Mouse (Mus musculus): Measurements from ENCODE around the gene 4930578G10Rik. TPM values are rescaled to one million over a fixed set of nuclear protein-coding genes. Genes with fewer than 3 reads are reported as not detected.

The 4930578G10Rik gene
- polyA plus RNA-seq, 1 experiment from 2014 or later: not detected

DNA sequence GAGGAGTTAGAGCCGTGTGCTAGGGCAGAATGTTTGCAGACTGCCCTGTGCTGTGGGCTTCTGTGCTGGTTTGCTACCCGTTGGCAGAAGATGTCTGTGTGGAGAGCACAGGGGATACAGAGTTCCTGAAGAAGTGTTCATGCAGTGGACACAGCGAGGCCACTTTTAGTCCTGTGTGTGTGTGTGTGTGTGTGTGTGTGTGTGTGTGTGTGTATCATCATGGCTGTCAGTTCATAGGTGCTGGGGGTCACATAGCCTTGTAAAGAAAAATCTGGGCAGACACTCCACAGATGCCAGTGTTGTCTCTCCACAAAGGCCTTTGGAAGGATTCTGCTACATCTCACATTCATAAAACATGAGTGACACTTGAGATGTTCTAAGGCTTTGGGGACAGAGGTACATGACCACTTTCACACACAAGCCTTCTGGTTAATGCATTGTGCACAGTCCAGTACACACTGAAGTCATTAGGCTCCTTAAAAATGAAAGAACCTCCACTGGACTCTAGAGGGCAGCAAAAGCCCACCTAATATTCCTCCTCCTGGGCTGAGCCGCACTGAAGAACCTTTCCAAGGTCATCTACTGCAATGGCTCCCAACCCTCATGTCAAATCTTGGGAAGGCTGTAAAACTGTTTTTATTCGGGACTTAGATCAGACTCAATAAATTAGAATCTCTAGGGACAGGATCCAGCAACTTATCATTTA, 141.4 kb downstream of the 4930578G10Rik start:
- Histone ChIP-seq H3K9me3 (ENCODE audit: low read length) (no peaks in the 10 kb centered on the region), H3K36me3 (ENCODE audit: insufficient read depth, low read length) (no peaks in the 10 kb centered on the region), H3K27ac (ENCODE audit: low read length) (no peak overlapping the region), H3K4me2 (replicated peaks; ENCODE audit: low read depth, low read length) (no peak overlapping the region), H3K4me1 (ENCODE audit: insufficient read depth, low read depth, low read length) (no peaks in the 10 kb centered on the region), H3K9ac (replicated peaks; ENCODE audit: low read depth) (no peak overlapping the region), H3K4me3 (ENCODE audit: low read depth, low read length) (no peak overlapping the region), H3K27me3 (replicated peaks; ENCODE audit: insufficient read depth, low read length) (no peaks in the 10 kb centered on the region)
- DNase-seq (ENCODE audit: low spot score): peak; percentile 86
- peak; percentile 80 for ATAC-seq
- TF ChIP-seq EP300 (IDR thresholded peaks at IDR 0.05): no peak
- TF ChIP-seq CTCF (IDR thresholded peaks at IDR 0.05): peak; percentile 80
- WGBS: 23% methylated on average over 5 of the region's 5 CpGs

DNA sequence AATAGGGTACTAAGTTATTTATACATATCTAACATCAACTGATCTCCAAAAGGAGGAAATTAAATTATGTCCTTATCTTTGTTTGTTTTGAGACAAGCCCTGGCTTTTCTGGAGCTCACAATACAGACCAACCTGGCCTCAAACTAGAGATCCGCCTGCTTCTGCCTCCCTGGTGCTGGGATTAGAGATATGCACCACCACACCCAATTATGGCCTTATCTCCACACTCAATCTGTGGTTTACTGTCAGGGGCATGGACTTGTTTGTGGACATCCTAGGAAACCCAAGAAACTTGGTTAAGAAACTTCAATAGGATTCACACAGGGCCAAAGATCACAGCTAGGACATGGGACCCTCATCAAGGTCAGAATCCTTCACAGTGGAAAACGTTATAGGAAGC, 142.3 kb downstream of the 4930578G10Rik start:
- H3K9me3 ChIP-seq (ENCODE audit: low read length): no peaks in the 10 kb centered on the region
- no peak overlapping the region for H3K27ac ChIP-seq (ENCODE audit: low read length)
- no peak for DNase-seq (ENCODE audit: low spot score)
- no peak overlapping the region for H3K9ac ChIP-seq (replicated peaks; ENCODE audit: low read depth)
- H3K4me1 ChIP-seq (ENCODE audit: insufficient read depth, low read depth, low read length): no peaks in the 10 kb centered on the region
- H3K36me3 ChIP-seq (ENCODE audit: insufficient read depth, low read length): no peaks in the 10 kb centered on the region
- ATAC-seq: no peak
- H3K27me3 ChIP-seq (replicated peaks; ENCODE audit: insufficient read depth, low read length): no peaks in the 10 kb centered on the region
- no peak overlapping the region for H3K4me2 ChIP-seq (replicated peaks; ENCODE audit: low read depth, low read length)
- TF ChIP-seq EP300 (IDR thresholded peaks at IDR 0.05) (no peak), CTCF (IDR thresholded peaks at IDR 0.05) (no peak)
- H3K4me3 ChIP-seq (ENCODE audit: low read depth, low read length): no peak overlapping the region
- WGBS: 72% methylated on average over 2 of the region's 2 CpGs

DNA sequence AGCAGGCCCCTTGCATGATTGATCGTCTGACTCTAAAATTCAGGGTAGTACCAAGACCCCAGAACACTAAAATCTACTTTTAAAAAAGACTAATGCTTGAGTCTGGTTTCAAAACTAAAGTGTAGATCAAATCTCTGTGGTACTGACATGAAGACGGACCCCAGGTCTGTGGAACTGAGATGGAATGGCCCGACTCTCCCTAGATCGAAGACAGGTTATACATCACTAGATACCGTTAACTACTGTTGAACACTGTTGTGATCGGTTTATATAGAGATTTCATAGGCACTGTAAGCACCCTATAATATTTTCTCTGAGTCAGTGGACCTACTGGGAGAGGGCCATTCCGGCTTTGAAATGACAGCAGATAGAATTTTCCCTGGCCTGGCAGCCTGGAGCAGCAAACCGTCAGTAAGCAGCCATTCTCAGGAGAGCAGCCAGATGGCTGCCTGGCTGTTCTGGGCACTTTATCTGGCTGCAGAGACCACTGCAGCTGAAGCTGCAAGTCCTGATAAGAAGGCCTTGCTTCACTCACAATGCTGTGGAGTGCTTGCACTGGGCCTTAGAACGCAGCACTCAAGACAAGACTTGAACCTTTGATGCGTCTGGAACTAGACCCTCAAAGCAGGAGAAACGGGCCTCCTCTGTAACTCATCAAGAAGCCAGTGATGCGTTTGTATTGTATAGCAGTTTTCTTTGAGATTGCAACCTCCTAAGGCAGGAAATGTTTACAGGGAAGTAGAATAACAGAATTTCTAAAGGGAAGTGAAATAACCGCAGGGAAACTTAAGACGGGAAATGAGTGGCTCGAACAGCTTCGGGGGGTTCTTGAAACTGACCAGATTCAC, 144.7 kb downstream of the 4930578G10Rik start:
- no peak for TF ChIP-seq EP300 (IDR thresholded peaks at IDR 0.05)
- no peak for TF ChIP-seq CTCF (IDR thresholded peaks at IDR 0.05)
- no peaks in the 10 kb centered on the region for H3K27me3 ChIP-seq (replicated peaks; ENCODE audit: insufficient read depth, low read length)
- no peak overlapping the region for H3K4me2 ChIP-seq (replicated peaks; ENCODE audit: low read depth, low read length)
- no peak overlapping the region for H3K27ac ChIP-seq (ENCODE audit: low read length)
- no peak overlapping the region for H3K4me3 ChIP-seq (ENCODE audit: low read depth, low read length)
- DNase-seq (ENCODE audit: low spot score) (no peak), ATAC-seq (no peak)
- no peaks in the 10 kb centered on the region for H3K4me1 ChIP-seq (ENCODE audit: insufficient read depth, low read depth, low read length)
- no peaks in the 10 kb centered on the region for H3K9me3 ChIP-seq (ENCODE audit: low read length)
- no peaks in the 10 kb centered on the region for H3K36me3 ChIP-seq (ENCODE audit: insufficient read depth, low read length)
- H3K9ac ChIP-seq (replicated peaks; ENCODE audit: low read depth): no peak overlapping the region
- WGBS: 67% methylated on average over 16 of the region's 16 CpGs

DNA sequence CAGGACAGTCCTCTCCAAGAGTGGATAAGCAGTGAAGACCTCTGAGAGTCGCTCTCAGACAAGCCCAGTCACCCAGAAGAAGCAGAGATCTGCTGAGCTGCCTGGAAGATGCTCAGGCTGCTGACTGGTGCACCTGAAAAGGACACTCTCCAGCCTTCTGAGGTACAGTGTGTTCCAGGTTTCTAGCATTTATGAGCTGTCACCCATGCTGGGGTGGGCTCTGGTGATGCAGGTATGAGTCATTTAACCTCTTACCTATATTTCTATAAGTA, 145.3 kb downstream of the 4930578G10Rik start:
- DNase-seq (ENCODE audit: low spot score) (no peak), ATAC-seq (no peak)
- no peaks in the 10 kb centered on the region for H3K4me1 ChIP-seq (ENCODE audit: insufficient read depth, low read depth, low read length)
- H3K27ac ChIP-seq (ENCODE audit: low read length): no peak overlapping the region
- H3K9ac ChIP-seq (replicated peaks; ENCODE audit: low read depth): no peak overlapping the region
- no peaks in the 10 kb centered on the region for H3K27me3 ChIP-seq (replicated peaks; ENCODE audit: insufficient read depth, low read length)
- WGBS: 20% methylated on average over 1 of the region's 1 CpGs
- no peak overlapping the region for H3K4me3 ChIP-seq (ENCODE audit: low read depth, low read length)
- no peaks in the 10 kb centered on the region for H3K9me3 ChIP-seq (ENCODE audit: low read length)
- H3K36me3 ChIP-seq (ENCODE audit: insufficient read depth, low read length): no peaks in the 10 kb centered on the region
- TF ChIP-seq CTCF (IDR thresholded peaks at IDR 0.05): no peak
- no peak for TF ChIP-seq EP300 (IDR thresholded peaks at IDR 0.05)
- no peak overlapping the region for H3K4me2 ChIP-seq (replicated peaks; ENCODE audit: low read depth, low read length)

DNA sequence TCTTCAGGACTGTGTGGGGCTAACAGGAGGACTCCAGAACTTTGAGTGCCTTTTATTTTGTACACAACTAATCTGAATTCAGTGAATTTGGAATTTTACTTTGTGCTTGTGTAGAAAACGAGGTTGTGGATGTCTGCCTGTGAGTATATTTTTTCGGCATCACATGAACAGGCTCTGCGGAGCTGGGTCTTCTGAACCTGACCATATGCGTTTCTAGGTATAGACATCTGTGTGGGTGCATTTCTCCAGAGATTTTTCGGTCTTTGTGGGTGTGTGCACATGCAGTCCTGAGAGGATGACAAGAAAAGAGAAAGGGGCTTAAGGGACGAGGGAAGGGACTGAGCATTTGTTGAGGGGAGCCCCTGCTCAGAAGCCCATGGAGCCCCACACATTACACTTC, 151.6 kb downstream of the 4930578G10Rik start:
- no peak for TF ChIP-seq CTCF (IDR thresholded peaks at IDR 0.05)
- TF ChIP-seq EP300 (IDR thresholded peaks at IDR 0.05): no peak
- no peak overlapping the region for H3K4me2 ChIP-seq (replicated peaks; ENCODE audit: low read depth, low read length)
- DNase-seq (ENCODE audit: low spot score) (no peak), ATAC-seq (no peak)
- H3K4me1 ChIP-seq (ENCODE audit: insufficient read depth, low read depth, low read length): no peaks in the 10 kb centered on the region
- H3K4me3 ChIP-seq (ENCODE audit: low read depth, low read length): no peak overlapping the region
- H3K9ac ChIP-seq (replicated peaks; ENCODE audit: low read depth): no peak overlapping the region
- H3K36me3 ChIP-seq (ENCODE audit: insufficient read depth, low read length): no peaks in the 10 kb centered on the region
- H3K27me3 ChIP-seq (replicated peaks; ENCODE audit: insufficient read depth, low read length): no peaks in the 10 kb centered on the region
- H3K9me3 ChIP-seq (ENCODE audit: low read length): no peaks in the 10 kb centered on the region
- H3K27ac ChIP-seq (ENCODE audit: low read length): no peak overlapping the region
- 83% methylated on average over 6 of the region's 6 CpGs for WGBS

DNA sequence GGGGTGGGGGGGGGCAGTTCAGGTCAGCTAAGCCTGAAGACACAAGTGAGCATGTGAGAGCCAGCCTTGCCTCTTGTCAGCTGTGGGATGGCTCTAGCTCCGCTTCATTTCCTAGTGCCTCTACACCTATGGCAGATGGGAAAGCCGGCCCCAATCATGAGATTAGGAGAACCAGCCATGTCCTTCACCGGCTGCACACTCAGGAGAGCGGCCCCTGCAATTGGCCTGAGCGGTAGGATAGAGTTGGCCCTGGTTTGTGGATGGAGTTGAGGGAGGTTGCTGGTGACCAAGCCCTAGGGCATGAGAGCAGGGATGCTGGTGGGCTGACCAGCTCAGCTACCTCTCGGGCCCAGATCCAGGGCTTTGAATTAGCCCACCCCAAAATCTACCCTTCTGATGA, 153.5 kb downstream of the 4930578G10Rik start:
- TF ChIP-seq EP300 (IDR thresholded peaks at IDR 0.05) (no peak), CTCF (IDR thresholded peaks at IDR 0.05) (no peak)
- Histone ChIP-seq H3K27ac (ENCODE audit: low read length) (no peak overlapping the region), H3K36me3 (ENCODE audit: insufficient read depth, low read length) (no peaks in the 10 kb centered on the region), H3K4me2 (replicated peaks; ENCODE audit: low read depth, low read length) (no peak overlapping the region), H3K27me3 (replicated peaks; ENCODE audit: insufficient read depth, low read length) (no peaks in the 10 kb centered on the region), H3K9me3 (ENCODE audit: low read length) (no peaks in the 10 kb centered on the region), H3K4me3 (ENCODE audit: low read depth, low read length) (no peak overlapping the region), H3K9ac (replicated peaks; ENCODE audit: low read depth) (no peak overlapping the region), H3K4me1 (ENCODE audit: insufficient read depth, low read depth, low read length) (no peaks in the 10 kb centered on the region)
- WGBS: 91% methylated on average over 6 of the region's 6 CpGs
- DNase-seq (ENCODE audit: low spot score): no peak
- ATAC-seq: no peak
